Mouse (Mus musculus) mature B cell (primary cell): ENCODE measurements around the gene Atg10.
"Not testable (repeated sequence)": the region's sequence is repeated elsewhere in the genome, so short reads cannot be mapped to it uniquely, and the experiment has no call there.

Experiments used
- in situ Hi-C: fragments of 300-500 bp; cut with MboI; formaldehyde crosslinking; loops from 2 replicates; pipeline ENCODE4 v1.14.3; 2019

Gene Atg10

DNA sequence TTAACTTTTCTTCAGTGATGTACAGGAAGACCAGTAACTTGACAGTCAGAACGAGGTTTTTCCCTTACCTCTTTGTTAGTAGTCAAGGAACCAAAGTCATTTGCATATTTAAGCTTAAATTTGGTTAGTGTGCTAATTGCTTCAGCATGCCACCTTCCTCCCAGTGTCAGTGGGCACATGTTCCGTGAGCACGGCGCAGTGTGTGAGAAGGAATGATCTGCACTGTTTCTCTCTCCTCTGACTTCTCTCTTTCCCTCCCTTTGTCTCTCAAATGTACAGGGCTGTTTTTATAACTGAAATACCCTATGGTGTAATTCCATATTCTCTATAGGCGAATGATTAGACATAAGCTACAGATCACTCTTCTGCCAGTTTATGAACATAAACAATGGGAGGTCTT lies 284.2 kb downstream of the Atg10 start:
- in situ Hi-C loops, result loop anchor here (25.0 kb wide), 1 partner anchor 698 kb away; no protein-coding TSS in a partner anchor

DNA sequence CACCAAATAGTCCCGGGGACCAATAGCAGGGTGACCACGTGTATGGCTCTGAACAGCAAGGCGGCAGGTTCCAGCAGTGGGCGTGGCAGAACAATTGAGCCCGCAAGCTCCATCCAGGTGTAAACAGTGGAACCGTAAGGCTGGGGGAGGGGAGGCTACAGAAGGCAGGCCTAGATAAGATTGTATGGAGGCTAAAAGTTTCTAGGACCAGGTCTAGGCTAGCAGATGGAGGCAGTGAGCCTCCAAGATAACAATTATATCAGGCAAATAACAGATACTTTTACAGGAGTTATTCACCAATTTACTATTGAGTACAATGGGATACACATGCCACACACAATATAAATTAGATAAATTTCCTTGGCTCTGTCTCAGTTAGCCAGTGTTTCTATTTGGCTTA lies 284.6 kb downstream of the Atg10 start:
- in situ Hi-C loops, result loop anchor here (25.0 kb wide), 1 partner anchor 698 kb away; no protein-coding TSS in a partner anchor

DNA sequence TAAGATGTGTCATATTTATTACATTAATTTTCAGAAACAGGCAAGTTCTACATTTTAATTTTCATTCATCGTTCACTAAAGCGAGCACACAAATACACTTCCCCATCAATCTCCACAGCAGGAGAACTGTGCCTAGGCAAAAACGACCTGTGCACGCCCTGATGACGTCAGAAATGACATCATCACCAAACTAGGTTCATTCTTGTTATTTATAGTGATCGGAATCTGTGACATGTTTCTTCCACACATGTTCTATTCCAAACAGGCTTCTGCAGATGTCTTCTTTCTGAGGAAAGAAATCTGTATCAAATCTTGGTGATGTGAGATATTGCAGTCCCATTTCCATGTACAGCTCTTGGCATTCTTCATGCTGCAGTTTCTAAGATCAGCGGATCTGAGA lies 287.9 kb downstream of the Atg10 start:
- in situ Hi-C loops, result loop anchor here (25.0 kb wide), 1 partner anchor 701 kb away; no protein-coding TSS in a partner anchor

DNA sequence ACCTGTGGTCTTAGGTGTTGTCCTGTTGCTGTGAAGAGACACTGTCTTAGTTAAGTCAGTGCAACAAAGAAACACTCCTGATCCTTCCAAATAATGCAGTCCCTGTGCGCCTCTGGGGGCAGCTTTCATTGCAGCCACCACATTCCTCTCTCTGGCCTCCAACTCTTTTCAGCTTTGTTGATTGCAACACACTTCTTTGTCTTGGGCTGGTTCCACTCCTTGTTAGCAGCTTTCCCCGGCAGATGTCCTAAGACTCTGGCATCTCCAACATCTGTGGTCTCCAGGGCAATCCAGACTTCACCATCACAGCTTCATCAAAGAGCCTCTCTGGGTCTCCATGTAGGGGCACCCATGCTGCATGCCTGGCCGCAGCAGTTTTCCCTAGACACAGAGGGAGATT lies 290.5 kb downstream of the Atg10 start:
- in situ Hi-C loops, result loop anchor here (25.0 kb wide), 1 partner anchor 704 kb away; no protein-coding TSS in a partner anchor

DNA sequence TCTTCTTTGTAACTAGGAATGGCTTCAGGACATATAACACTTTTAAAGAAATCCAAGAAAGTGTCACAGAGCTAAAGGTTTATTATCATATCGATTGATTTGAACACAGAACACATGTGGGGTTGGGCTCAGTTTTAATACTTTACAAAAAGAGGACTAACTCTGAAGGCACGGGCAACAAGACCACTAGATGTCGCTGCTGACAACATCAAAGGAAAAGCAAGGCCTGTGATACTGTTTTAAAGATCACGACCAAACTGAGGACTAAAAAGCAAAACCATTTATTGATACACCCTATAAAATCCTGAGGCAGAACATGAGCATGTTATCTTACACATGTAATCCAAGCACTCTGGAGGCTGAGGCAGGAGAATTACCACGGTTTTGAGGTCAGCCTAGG lies 293.9 kb downstream of the Atg10 start:
- in situ Hi-C loops, result loop anchor here (25.0 kb wide), 1 partner anchor 707 kb away; no protein-coding TSS in a partner anchor

DNA sequence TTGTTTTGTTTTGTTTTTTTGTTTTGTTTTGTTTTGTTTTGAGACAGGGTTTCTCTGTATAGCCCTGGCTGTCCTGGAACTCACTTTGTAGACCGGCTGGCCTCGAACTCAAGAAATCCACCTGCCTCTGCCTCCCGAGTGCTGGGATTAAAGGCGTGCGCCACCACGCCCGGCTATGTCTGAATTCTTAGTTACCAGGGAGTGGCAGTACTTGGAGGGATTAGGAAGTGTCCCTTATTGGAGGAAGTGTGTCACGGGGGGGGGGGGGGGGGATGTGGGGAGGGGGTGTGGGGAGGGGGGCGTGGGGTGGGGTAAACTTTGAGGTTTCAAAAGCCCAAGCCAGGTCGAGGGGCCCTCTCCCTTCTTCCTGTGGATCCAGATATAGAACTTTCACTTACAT lies 295.5 kb downstream of the Atg10 start:
- in situ Hi-C loops, result loop anchor here (25.0 kb wide), 1 partner anchor 709 kb away; no protein-coding TSS in a partner anchor

DNA sequence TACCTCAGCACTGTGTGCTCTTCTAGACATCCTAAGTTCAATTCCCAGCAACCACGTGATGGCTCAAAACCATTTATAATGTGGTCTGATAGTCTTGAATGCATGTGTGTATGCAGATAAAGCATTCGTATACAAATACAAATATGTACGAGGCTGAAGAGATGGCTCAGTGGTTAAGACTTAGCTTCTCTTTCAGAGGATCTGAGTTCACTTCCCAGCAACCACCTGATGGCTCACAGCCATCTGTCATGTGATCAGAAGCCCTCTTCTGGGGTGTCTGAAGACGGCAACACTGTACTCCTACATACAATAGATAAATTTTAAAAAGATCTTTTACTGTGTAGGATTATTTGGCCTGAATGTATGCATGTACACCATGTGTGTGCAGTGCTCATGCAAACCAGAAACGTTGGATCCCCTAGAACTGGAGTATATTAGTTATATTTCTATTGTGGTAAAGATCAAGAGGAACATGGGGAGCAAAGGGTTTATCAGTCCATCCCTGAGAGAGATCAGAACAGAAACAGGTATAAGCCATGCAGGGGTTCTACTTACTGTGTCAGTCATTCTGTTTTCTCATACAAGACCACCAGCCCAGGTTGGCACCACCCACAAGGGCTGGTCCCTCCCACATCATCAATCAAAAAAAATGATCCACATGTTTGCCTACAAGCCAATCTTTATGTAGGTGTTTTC lies 296.7 kb downstream of the Atg10 start:
- in situ Hi-C loops, result loop anchor here (25.0 kb wide), 1 partner anchor 710 kb away; no protein-coding TSS in a partner anchor

DNA sequence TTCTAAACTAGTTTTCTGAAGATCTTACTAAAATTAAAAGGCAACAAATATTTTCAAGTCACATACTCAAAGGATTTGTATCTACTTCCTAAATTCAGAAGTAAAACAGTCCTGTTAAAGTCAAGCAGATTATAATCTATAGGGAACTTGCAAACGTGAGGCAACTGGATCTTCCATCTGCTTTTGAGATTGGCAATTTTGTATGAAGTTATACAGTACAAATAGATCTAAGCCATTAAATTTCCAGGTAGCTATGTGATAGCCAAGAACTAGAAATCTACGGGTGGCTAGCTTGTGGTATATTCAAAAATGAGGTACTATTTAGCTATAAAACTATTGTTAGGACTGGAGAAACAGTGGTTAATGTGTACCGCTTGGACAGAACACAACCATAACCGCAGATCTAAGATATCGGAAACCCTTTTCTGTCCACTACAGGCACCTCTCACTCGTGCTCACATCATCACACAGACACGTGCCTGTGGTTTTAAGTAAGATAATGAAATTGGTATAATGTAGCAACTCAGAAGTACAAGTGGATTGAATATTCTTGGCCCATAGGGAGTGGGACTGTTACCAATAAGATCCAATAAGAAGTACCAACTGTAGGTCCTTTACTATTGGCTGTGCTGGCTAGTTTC lies 297.5 kb downstream of the Atg10 start:
- in situ Hi-C loops, result loop anchor here (25.0 kb wide), 1 partner anchor 711 kb away; no protein-coding TSS in a partner anchor

DNA sequence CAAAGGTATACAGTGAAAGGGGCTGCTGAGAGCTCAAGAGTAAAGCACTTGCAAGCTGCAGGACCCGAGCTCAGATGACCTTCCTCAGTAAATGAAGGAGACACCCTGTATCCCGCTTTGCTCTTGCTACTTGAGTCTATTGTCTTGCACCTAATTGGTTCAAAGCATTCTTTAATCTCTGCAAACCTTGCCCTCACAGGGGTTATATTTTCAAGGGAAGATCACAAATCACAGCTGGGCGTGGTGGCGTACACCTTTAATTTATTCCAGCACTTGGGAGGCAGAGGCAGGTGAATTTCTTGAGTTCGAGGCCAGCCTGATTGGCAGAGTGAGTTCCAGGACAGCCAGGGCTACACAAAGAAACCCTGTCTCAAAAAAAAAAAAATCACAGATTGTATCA lies 298.6 kb downstream of the Atg10 start:
- in situ Hi-C loops, result loop anchor here (25.0 kb wide), 1 partner anchor 712 kb away; no protein-coding TSS in a partner anchor

DNA sequence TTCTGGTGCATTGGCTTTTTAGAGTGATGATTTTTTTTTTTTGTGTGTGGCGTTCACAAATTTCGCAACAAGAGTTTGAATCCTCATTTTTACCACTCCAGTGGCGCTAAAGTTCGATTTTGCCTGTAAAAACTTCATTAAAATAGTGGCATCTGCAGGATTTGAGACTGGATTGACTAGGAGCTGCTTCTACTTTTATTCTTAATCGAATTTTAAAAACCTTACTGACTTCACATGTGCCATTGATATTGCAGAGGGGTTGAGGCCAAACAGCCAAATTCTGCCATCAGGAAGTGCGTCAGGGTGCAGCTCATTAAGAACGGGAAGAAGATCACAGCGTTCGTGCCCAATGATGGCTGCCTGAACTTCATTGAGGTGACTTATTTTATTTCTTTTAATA lies 299.7 kb downstream of the Atg10 start:
- in situ Hi-C loops, result no loop called here

DNA sequence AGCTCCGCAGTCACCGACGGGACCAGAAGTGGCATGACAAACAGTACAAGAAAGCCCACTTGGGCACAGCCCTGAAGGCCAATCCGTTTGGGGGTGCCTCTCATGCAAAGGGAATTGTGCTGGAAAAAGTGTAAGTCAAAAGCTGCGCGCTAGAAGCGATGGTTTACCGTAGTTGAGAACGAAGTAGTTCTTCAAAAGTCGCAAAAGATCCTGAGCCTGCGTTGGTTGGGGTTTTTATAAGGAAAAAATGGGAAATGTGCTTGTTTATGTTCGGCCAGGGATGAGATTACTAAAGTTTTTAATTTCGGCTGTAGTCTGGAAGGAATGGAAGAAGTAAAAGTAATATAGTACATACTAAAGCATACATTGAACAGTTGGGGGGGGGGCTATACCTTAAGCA lies 300.2 kb downstream of the Atg10 start:
- in situ Hi-C loops, result not testable (repeated sequence)

DNA sequence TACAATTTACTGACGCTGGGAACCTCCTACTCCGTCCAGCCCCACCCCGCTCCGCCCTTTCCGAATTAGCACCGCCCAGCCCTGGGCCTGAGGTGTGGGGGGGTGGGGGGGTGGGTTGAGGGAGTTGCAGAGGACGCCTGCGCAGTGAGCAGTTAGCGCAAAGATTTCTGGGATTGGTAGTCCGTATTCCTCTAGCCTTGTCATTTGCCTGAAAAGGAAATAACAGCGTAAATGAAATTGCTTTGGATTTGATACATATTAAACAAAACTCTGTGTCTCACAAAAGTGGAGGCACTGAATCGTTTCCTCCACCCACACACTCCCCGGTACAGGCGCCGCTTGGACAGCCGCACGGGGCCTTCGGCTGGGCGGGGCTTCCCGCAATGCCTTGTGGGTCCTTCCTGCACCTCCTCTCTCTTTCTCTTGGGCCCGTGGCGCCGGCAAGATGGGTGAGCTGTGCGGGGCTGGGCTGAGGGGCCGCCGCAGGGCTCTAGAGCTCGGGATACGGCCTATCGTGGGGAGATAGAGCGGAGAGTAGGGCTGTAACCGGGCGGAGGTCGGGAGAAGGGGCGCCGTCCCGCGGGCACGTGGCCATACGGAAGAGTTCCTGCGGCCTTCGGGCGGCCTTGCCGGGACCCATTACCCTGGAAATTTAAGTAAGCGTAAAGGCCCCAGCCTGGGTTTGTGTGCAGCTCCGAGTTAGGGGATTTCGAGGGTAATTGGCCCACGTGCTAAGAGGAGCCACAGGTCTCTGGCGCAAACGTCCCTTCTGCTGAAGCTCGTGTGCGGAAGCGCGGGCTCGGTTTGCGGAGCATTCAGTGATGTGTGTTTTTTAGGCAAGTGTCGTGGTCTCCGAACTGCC lies 300.8 kb downstream of the Atg10 start, which contains the start of gene Rps23:
Gene Rps23, plus strand, starts transcription at position 208 of the 862 bp plus-strand sequence.
- in situ Hi-C loops, result no loop called here

DNA sequence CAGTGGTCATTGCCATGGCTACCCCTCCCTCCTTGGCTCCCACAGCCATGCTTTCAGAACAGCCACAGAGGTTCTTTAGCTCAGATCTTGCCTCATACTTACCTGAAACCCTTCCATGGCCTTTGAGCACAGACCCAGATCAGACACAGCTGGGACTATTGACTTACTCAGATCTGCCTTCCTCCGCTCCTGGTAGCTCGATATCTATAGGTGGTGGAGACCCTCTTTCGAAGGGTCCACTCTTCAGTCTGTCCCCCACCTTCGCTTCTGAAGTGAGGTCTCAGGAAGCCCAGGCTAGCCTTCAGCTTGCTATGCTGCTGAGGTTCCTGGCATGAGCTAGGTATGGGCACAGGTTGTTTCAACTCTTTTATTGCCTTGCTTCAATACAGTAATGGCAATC lies 309.0 kb downstream of the Atg10 start:
- in situ Hi-C loops, result no loop called here

DNA sequence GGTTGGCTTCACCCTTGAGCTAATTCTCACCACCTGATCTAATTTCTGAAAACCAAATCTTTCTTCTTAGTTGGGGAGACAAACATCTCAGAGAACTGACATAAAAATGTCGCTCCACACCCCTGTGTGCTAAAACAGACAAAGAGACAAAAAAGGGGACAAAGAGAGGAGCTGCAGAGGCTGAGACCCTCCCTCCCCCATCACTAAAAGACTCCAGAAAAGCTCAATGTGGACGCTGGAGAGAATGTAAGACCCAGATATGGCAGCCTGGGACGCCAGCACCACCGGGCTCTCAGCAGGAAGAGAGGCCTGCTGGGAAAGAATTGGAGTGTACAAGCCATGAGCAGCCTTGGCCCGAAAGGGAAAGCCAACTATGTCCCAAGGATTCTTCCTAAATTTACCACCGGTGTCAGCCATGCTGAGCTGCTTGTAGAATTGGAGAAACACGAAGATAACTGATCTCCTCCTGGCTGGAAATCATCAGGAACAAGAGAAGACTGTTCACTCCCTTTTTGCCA lies 310.0 kb downstream of the Atg10 start:
- in situ Hi-C loops, result no loop called here

DNA sequence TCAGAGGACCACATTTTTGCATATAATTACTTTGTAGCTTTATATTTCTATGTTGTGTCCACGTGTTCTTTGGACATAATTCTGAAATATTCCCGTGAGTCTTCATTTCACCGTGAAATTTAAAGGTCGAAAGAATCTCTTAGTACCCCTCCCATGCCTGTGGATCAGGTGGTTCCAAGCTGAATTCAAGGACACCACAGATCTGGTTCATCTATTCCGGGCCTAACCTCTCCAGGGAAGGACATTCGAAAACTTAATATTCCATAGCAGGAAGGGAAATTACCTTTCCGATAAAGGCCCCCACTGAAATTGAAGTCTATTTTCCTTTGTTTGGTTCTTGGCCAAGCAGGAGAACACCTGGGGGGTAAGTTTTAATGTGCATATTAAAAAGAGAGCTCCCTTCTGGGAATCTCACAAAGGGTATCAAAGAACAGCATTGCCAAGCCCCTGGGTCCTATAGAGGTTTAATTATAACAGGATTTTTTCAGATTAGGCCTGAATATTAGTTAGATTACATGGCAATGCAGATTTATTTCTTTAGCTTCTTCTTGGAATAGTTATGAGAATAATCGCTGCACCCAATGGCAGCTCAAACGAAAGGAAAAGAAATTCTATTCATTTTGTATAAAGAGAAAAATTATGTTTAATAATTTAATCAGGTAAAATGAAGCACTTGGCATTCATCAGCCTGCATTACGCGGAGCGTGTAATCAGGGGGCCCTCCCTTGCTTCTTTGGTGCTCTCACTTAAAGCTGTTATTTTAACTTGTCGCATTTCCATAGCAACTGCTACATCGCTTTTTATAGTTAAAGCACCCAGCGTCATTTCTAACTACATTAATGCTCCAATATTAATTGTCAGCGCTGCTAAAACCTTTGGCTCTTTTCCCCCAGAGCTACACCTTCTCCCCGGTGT lies 310.8 kb downstream of the Atg10 start:
- in situ Hi-C loops, result no loop called here

DNA sequence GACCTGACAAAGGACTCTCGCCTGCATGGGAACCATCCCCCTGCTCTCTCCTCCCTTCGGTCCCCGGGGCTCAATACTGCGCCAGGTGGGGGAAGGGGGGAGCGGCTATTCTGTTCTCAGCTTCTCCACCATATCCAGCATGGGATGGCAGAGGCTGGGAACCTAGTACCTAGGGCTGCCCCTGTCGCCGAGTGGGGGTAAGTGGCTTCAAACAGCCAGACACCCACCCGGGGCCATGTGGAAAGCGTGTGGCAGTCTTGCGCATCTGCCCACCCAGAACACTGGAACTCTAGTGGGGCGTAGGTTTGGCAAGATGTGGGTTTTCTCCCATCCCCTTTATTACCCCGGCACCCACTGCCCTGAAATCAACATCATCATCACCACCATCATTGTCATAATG lies 316.4 kb downstream of the Atg10 start:
- in situ Hi-C loops, result no loop called here

DNA sequence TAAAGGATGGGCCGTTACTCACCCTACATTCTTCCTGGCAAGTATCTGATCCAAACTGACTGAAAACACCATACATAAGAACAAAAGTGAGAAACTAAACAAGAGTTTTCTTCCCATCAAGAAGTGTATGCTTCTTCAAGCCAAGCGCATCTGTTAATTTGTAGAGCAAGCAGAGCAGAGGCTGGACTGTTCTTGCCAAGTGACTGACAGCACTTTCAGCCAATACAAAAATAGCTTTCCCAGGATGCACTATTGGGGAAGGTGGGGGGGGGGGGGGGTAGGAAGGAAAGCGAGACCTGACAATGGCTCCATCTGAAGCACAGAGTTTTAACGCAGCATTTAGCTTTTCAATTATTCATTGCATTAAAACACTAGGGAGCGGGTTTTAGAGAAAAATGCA lies 318.6 kb downstream of the Atg10 start, which contains the start of gene Atp6ap1l:
Gene Atp6ap1l, minus strand, starts transcription at position 180 of the 400 bp plus-strand sequence.
- in situ Hi-C loops, result no loop called here

DNA sequence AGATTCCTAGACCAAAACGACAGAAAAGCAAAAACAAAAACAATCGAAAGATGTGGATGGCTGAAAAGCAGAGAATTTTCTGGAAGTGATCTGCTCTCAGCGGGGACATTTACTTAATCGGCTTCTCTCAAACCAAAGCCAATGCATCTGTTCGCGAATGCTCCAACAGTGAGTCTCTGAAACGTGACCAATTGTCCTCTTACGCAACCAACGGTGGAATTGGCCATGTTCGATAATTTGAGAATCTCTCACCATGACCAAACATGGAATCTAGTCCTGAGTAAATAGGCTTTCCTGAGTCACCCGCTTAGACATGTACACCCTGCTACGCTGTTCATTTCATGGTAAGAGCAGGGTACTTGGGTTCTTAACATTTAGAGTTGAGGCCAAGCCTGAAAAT lies 326.9 kb downstream of the Atg10 start:
- in situ Hi-C loops, result no loop called here

DNA sequence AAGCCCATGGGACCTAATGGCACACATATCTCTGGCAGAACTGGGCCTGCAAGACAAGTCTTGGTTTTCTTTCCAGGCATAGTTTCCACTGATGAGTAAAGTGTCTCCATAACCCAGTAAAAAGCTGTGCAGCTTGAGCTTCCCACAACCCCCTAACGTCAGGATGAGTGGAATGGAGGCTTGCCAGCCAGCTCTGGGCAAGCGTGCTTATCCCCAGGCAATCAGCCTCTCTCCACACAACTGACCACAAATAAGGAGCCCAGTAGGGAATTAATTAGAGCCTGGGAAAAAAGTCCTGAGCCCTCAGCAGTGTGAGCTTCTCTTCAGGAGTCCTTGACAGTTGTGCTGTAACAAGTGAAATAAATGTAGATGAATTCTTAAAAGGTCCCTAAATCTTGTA lies 327.7 kb downstream of the Atg10 start:
- in situ Hi-C loops, result no loop called here

DNA sequence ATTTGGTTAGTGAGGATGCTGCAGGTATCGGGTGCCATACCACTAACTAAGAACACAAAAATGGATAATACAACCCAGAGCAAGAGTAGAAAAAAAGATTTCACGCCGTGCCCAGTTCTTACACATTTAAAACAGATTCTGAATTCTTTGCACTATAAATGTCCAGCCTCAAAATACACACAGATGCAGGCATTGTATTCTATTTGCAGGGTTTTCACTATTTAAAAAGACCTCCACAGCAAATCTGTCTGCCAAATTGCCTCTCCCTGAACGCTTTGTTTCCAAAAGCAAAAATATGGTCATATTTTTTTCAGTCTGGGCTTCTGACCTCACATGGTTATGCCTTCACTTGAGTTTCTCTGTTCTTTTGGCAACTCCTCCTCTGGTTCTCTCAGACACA lies 328.9 kb downstream of the Atg10 start:
- in situ Hi-C loops, result no loop called here

DNA sequence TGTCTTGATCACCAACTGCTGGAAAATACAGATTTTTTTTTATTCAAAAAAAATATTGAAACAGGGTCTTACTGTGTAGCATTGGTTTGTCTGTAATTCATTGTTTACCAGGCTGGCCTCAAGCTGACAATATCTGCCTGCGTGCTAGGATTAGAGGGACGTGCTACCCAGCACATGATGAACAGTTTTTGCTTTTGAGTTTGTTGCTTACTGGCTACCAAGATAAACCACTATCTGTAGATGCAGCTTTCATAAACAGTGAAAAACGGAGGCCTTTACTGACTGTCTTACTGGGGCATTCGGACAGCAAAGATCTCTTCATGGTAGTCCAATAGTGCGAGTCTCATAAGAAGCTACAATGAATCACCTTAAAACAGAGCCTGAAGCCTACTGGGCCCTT lies 333.7 kb downstream of the Atg10 start:
- in situ Hi-C loops, result no loop called here
